Mouse (Mus musculus): ENCODE measurements around the gene Trip12.

Gene Trip12

DNA sequence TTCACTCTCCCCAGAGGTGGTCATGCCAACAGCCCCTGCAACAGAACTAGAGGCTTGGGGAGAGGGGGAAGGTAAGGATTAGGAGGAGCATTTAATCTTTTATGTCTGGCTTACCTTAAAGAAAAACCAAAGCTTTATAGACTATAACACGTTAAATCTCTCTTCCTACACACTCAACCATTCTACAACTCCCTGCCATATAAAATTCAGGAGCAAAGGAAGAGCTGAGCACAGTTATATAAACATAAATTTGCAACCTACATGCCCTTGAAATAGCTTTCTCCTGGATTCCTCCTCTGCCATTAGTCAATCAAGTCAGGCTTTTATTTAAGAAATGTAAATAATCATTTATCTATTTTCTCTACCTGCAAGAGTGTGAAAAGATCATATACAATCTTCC, 62.9 kb downstream of the Trip12 start:
- no peak for DNase-seq

DNA sequence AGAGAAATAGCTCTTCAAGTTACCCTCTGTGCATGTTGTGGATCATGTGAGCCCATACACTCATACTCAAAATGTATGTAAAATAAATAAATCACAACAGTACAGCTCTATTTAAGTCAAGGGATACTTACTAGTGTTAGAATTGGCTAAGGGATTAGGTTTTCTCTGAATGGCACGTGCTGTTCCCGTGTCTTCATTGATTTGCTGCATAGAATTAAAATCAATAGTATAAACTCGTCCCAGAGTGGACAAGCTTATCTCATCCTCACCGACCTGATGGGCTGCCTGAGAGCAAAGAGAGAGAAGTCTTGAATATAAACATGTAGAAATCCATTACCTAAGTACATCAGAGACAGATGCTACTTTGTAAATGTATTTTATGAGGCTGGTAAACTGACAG, 81.5 kb downstream of the Trip12 start:
- no peak for DNase-seq

DNA sequence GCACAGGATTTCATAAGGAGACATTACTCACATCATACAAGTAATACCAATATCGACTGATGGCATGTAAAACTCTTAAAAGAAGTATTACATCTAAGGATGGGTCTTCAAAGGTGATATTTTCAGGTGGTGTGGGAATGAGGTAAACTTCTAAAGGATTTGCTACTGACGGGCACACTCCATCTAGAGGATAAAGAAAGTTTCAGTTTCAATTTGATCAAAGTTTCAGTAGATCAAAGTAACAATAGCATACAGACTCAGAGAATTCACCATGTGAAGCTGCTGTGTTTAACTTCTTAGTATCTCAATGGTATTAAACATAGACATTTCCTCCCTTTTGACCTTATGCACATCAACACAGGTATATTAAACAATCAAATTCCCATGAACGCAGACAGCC, 98.2 kb downstream of the Trip12 start:
- DNase-seq: no peak

GRCm38 (mm10) chr1:84740080-84740479, 100.2 kb downstream of the Trip12 start:
- no peak for DNase-seq

DNA sequence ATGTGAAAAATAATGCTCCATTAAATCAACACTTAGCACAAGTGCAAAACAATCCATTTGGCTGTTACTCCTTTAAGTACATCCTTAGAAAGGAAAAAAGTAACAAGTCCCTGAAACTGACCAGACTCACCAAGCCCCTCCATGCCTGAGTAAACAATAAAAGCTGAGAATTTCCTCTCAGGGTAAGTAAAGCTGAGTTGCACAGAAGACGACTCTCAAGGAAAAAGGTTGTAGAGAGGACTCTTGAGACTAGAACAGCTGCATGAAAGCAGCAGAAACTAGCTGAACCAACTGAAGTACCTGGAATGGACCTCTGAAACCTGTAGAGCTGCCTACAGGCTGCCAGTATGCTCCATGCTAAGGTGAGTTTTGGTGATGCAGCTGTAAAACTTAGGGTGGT, 103.2 kb downstream of the Trip12 start:
- DNase-seq: no peak

- no peak for DNase-seq
Observed at GRCm38 (mm10) chr1:84733799-84734198, 106.5 kb downstream of the Trip12 start.

GRCm38 (mm10) chr1:84731763-84732162, 108.6 kb downstream of the Trip12 start:
- no peak for DNase-seq

DNA sequence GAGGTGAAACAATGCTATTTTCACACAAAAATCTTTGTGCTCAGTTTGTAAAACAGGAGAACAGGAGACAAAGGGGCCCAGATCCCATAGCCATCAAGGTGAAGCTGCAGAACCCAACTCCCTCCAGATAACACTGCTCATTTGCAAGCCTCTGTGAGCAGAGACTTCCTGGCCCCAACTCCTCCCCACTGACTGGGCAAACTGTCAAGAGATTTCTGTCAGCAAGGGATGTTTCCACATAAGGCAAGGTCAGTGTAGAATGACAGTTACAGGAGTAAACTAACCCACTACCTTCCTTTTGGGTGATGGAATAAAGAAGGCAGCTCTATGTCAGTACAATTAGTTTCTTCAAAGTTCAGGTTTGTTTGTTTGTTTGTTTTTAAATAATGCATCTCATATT, 117.5 kb downstream of the Trip12 start:
- DNase-seq: no peak

DNA sequence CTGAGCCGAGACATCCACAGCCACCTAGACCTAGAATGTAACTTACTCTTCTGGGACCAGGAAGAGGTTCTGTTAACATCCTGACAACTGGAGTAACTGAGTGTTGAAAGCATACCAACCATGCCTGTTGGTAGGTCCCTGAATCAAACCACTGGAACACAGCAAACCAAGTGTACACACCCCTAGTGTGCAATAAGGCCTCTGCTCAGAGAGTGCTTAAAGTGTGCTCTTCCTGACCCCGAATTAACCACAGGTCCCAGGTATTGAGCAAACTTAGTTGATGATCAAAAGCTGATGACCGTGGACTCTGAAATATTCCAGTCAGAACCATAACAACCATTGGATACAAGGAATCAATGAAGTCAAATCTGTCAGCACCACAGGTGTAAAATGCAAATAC, 117.9 kb downstream of the Trip12 start:
- DNase-seq: no peak

DNA sequence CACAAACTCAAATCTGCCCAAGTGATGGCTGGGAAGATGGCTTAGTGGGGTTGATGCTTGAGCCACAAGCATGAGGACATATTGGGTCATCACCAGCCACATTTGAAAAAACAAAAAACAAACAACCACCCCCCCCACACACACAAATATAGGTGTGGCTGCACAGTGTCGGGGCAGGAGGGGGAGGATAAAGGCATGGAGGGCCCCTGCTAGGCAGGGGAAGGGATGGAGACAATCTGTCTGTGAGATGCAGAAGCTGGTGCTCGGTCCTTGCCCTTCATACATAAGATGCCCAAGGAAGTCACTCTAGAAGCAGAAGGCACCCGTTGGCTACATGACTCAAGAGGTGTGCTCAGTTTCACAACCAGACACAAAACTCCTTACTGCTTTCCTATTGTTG, 118.4 kb downstream of the Trip12 start:
- no peak for DNase-seq

DNA sequence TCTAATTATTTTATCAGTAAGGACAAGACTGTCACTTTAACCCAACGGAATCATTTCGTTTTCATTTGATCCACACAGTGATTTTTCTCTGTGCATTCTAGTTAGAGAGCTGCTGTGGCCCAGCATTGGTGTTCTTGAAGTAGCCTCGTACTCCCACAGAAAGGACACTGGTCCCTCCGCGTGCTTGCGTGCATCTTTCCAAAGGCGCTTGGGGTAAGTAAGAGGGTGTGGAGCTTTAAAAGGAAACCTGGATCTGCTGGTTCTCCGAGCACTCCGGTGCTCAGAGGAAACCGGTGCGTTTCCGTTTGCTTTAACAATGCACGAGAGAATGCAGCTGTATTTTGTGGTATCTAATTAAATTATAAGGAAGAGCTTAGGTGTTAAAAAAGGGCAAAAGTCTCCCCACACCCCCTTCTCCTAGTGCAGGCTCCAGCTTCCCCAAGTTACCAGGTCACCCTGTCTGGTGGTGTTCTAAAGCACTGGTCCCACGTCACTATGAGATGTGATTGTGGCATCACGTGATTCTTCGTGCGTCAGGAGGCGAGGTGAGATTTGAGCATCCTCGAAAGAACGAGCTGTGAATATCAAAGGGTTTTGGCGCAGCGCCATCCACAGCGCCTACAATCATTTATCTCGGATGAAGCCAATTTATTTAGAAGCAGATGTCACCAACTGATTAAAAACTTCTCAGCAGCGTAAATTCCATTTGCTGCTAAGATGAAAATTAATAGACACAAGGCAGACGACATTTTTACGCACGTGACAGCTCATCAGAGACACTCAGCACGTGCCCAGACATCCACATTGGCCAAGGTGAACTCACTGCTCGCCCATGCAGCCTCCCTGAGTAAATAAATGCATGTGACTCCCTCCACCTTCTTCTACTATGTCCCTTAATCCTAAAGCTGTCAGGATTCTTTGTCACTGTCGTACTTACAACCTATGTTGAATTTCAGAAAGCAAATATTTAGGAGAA, 130.2 kb downstream of the Trip12 start:
- no peak for DNase-seq

DNA sequence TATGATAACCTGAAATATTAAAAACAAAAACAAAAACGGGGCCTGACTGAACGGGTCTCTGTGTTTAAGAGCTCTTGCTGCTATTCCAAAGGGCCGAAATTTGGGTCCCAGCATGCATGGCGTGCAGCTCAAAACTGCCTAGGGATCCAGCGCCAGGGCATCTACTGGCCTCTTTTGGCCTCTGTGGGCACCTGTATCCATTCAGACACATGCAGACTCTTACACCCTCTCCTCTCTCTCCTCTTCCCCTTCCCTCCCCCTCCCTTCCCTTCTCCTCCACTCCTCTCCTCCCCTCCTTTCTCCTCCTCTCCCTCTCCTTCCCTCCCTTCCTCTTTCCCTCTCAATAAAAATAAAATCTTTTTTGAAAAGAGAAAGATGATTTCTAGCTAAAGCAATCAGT, 130.9 kb downstream of the Trip12 start:
- no peak for DNase-seq

DNA sequence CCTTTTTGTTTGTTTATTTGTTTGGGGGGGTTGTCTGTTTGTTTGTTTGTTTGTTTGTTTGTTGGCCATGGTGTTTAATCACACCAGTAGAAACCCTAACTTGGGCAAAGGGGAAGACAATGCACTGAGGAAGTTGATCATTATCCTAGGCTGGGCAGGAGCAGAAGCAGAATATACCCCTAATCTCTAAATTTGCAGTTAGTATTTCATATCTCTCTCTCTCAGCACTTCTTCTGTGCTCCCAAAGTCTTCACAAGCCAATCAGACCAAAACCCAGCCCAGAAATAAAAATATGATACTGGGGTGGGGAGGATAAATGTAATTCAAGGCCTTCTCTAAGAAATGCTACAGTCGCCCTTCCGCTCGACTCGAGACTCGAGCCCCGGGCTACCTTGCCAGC, 140.1 kb downstream of the Trip12 start:
- no peak for DNase-seq

DNA sequence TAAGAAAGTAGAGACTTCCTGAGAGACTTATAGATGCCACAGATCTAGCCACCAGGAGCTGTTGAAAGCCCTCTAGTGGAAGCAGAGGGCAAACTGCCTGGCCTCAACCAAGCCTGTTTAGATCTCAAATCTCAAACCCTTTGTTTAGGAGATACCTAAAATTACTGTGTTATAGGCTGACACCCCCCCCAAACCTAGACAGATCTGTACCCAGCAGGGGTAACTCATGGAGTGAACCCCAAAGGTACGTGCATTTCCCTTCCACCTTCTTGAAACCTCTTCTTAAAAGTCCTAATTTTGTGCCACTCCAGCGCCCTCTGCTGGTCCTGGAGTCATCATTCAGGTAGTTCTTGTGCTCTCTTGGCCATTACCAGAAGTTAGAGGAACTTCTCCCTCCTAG, 143.2 kb downstream of the Trip12 start:
- DNase-seq: peak in 1 of 2 experiments; percentile 9

GRCm38 (mm10) chr1:84695517-84696411, 144.6 kb downstream of the Trip12 start, which contains the start of gene Dner:
Gene Dner, minus strand, starts transcription at chr1:84696221.
- DNase-seq: peak; percentile 49 to 60

- no peak for DNase-seq
Observed at GRCm38 (mm10) chr1:84694688-84695474, 145.4 kb downstream of the Trip12 start.

DNA sequence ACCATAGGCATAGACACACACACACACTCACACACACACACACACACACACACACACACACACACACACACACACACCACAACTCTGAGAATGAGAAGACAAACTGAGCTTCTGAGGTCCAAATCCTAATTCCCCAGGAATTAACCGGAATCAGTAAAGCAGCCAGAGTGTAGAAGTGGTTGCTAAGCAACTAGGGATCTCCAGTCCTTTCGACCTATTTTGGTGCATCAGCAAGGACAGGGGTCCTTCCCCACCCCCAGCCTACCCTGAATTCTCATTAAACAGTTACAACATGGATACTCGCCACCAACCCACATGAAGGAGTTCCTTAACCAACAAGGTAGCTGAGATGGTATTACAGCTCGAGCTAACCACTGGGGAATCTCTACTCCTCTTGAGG, 162.4 kb downstream of the Trip12 start:
- DNase-seq: no peak
